Mouse (Mus musculus): ENCODE results near the gene Filip1l.

Filip1l gene

GRCm38 (mm10) chr16:57484043-57484795, 131.3 kb downstream of the Filip1l start:
- no peak for DNase-seq (ENCODE audit: low read depth, low spot score)

GRCm38 (mm10) chr16:57485265-57485664, 132.4 kb downstream of the Filip1l start:
- no peak for DNase-seq (ENCODE audit: low read depth, low spot score)

- DNase-seq (ENCODE audit: low read depth, low spot score) = no peak
Measured at GRCm38 (mm10) chr16:57486266-57486665, 133.4 kb downstream of the Filip1l start.

- DNase-seq (ENCODE audit: low read depth, low spot score) = no peak
Measured at GRCm38 (mm10) chr16:57488661-57489060, 135.8 kb downstream of the Filip1l start.

GRCm38 (mm10) chr16:57490691-57491090, 137.8 kb downstream of the Filip1l start:
- DNase-seq (ENCODE audit: low read depth, low spot score) = no peak

GRCm38 (mm10) chr16:57491853-57492252, 139.0 kb downstream of the Filip1l start:
- no peak for DNase-seq (ENCODE audit: low read depth, low spot score)

- no peak for DNase-seq (ENCODE audit: low read depth, low spot score)
Measured at GRCm38 (mm10) chr16:57495476-57496203, 142.7 kb downstream of the Filip1l start.

- DNase-seq (ENCODE audit: low read depth, low spot score) = peak; percentile 34
Measured at GRCm38 (mm10) chr16:57496437-57497173, 143.7 kb downstream of the Filip1l start.

GRCm38 (mm10) chr16:57500851-57501250, 148.0 kb downstream of the Filip1l start:
- DNase-seq (ENCODE audit: low read depth, low spot score) = no peak

GRCm38 (mm10) chr16:57502230-57502629, 149.3 kb downstream of the Filip1l start:
- DNase-seq (ENCODE audit: low read depth, low spot score) = no peak

GRCm38 (mm10) chr16:57502761-57503160, 149.9 kb downstream of the Filip1l start:
- no peak for DNase-seq (ENCODE audit: low read depth, low spot score)

GRCm38 (mm10) chr16:57504728-57505127, 151.8 kb downstream of the Filip1l start:
- no peak for DNase-seq (ENCODE audit: low read depth, low spot score)

GRCm38 (mm10) chr16:57506133-57506532, 153.2 kb downstream of the Filip1l start:
- DNase-seq (ENCODE audit: low read depth, low spot score) = no peak

GRCm38 (mm10) chr16:57508351-57508750, 155.5 kb downstream of the Filip1l start:
- DNase-seq (ENCODE audit: low read depth, low spot score) = no peak

GRCm38 (mm10) chr16:57509099-57509498, 156.2 kb downstream of the Filip1l start:
- DNase-seq (ENCODE audit: low read depth, low spot score) = no peak

GRCm38 (mm10) chr16:57513562-57513961, 160.7 kb downstream of the Filip1l start:
- no peak for DNase-seq (ENCODE audit: low read depth, low spot score)

- no peak for DNase-seq (ENCODE audit: low read depth, low spot score)
Measured at GRCm38 (mm10) chr16:57514371-57514770, 161.5 kb downstream of the Filip1l start.

- DNase-seq (ENCODE audit: low read depth, low spot score) = no peak
Measured at GRCm38 (mm10) chr16:57515636-57516035, 162.7 kb downstream of the Filip1l start.

GRCm38 (mm10) chr16:57525046-57525445, 172.2 kb downstream of the Filip1l start:
- DNase-seq (ENCODE audit: low read depth, low spot score) = no peak

GRCm38 (mm10) chr16:57525476-57525875, 172.6 kb downstream of the Filip1l start:
- DNase-seq (ENCODE audit: low read depth, low spot score) = no peak

GRCm38 (mm10) chr16:57526893-57527292, 174.0 kb downstream of the Filip1l start:
- no peak for DNase-seq (ENCODE audit: low read depth, low spot score)

GRCm38 (mm10) chr16:57528457-57528856, 175.6 kb downstream of the Filip1l start:
- no peak for DNase-seq (ENCODE audit: low read depth, low spot score)
